Mouse (Mus musculus): ENCODE measurements at regions not wholly inside any gene's neighbourhood (a gene's known extent, or its start where the extent isn't known, plus 50 kb on each side); places are given as distances from the start of the nearest gene placed in this dataset.

DNA sequence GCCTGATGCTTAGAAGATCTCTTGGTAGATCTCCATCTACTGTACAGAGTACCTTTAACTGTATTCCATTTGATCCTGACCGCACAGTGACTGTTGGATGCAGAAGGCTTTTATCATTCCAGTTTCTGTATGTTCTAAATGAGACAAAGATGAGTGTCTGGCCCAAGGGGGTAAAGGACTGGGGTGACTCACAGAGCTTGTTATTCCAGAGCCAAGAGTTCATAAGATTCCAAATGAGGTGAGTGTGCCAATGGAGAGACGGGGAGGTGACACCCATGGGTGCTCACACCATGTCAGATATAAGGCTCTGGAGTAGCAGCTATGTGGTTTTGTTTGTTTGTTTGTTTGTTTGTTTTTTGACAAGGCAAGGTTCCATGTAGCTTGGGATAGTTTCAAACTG lies 54.8 kb upstream of the Lclat1 start:
- H3K27ac ChIP-seq (ENCODE audit: insufficient read depth, low read depth), result no peak overlapping the region
- dilution Hi-C loops (cut with MboI; ENCODE audit: extremely low pct_ligation_motif_present, extremely low pct_unique_long_range_greater_than_20kb, low sequenced_read_pairs), result no loop called here
- H3K4me3 ChIP-seq (replicated peaks in 1 of 3; ENCODE audit: low read depth in 2 of 3, low read length in 2 of 3, poor library complexity in 1 of 3), result no peak overlapping the region

DNA sequence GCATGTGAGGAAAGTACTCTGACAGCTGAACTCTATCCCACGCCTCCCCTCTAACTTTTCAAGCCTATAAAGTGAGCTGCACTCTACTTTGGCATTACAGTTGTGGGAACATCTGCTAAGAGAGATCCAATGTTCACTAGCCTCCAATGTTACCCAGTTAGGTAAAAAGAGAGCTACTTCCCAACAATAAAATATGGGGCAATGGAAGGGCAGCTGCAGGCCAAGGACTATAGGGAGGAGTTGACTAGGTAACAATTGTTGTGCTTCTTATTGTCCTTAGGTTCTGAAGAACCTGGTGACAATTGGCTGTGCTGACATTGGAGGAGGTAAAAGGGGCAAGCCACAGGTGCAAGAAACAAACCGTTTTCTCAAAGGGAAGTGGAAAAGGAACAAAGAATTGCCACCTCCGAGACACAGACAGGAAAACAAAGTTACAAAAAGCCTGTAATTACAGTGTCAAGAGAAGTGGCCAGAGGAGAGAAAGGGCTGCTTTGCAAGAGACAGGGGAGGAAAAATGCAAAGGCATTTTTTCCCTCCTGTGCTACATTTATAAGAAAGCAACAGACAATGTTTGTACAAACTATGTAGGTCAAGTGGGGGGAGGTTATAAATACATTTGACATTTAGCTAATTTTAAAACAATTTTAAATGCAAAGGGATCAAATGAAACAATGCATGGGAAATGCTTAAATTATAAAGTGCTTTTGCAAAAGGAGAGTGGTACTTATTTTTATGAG lies 54.1 kb upstream of the Lclat1 start:
- no peaks in the 10 kb centered on the region for H3K9me3 ChIP-seq (replicated peaks; ENCODE audit: low read length)
- no peaks in the 10 kb centered on the region for H3K27me3 ChIP-seq (replicated peaks)
- no peak overlapping the region for H3K4me2 ChIP-seq (ENCODE audit: insufficient read depth, low read depth, poor library complexity, severe bottlenecking)
- in situ Hi-C loops (cut with MboI; ENCODE audit: low pct_ligation_motif_present, low pct_unique_long_range_greater_than_20kb, low sequenced_read_pairs) (no loop called here), dilution Hi-C loops (cut with MboI; ENCODE audit: extremely low pct_ligation_motif_present, extremely low pct_unique_long_range_greater_than_20kb, low sequenced_read_pairs) (no loop called here)
- H3K4me1 ChIP-seq (ENCODE audit: control insufficient read depth in 1 of 2, insufficient read depth in 2 of 2), result peaks cover 0 to 26% of the 10 kb centered on the region in 2 experiments; a peak in 2 of 4 replicates
- DNase-seq (ENCODE audit: extremely low read depth), result peak; percentile 17
- no peak overlapping the region for H3K4me3 ChIP-seq (replicated peaks in 1 of 3; ENCODE audit: low read depth in 2 of 3, low read length in 2 of 3, poor library complexity in 1 of 3)
- H3K36me3 ChIP-seq (replicated peaks in 1 of 2; ENCODE audit: control insufficient read depth in 1 of 2, insufficient read depth in 1 of 2, low read length in 1 of 2), result no peaks in the 10 kb centered on the region
- H3K27ac ChIP-seq (ENCODE audit: insufficient read depth, low read depth), result no peak overlapping the region
- no peak overlapping the region for H3K9ac ChIP-seq (ENCODE audit: insufficient read depth, low read depth)
- no peaks in the 10 kb centered on the region for H3K79me2 ChIP-seq (replicated peaks; ENCODE audit: control insufficient read depth, extremely low read depth, insufficient read depth, poor library complexity, severe bottlenecking)
- TF ChIP-seq HCFC1 (IDR thresholded peaks at IDR 0.05; ENCODE audit: low read depth, low read length), result no peak
- peak; percentile 75 for TF ChIP-seq EP300 (IDR thresholded peaks at IDR 0.05; ENCODE audit: low read length)

More for the DNA sequence above, 54.8 kb upstream of the Lclat1 start:
- no peak overlapping the region for H3K9ac ChIP-seq (ENCODE audit: insufficient read depth, low read depth)
- no peaks in the 10 kb centered on the region for H3K36me3 ChIP-seq (replicated peaks in 1 of 2; ENCODE audit: control insufficient read depth in 1 of 2, insufficient read depth in 1 of 2, low read length in 1 of 2)
- in situ Hi-C loops (cut with MboI; ENCODE audit: low pct_ligation_motif_present, low pct_unique_long_range_greater_than_20kb, low sequenced_read_pairs), result no loop called here
- no peak overlapping the region for H3K4me2 ChIP-seq (ENCODE audit: insufficient read depth, low read depth, poor library complexity, severe bottlenecking)
- H3K79me2 ChIP-seq (replicated peaks; ENCODE audit: control insufficient read depth, extremely low read depth, insufficient read depth, poor library complexity, severe bottlenecking), result no peaks in the 10 kb centered on the region
- TF ChIP-seq ZMIZ1 (IDR thresholded peaks at IDR 0.05; ENCODE audit: low read depth, low read length), result no peak
- no peak for TF ChIP-seq SMC3 (IDR thresholded peaks at IDR 0.05; ENCODE audit: low read depth, low read length)
- no peak for TF ChIP-seq MAZ (IDR thresholded peaks at IDR 0.05; ENCODE audit: low read depth, low read length)
- TF ChIP-seq EP300 (IDR thresholded peaks at IDR 0.05; ENCODE audit: low read length), result no peak
- TF ChIP-seq POLR2A (IDR thresholded peaks at IDR 0.05; ENCODE audit: low read depth, low read length), result no peak
- no peak for TF ChIP-seq KAT2A (IDR thresholded peaks at IDR 0.05; ENCODE audit: insufficient replicate concordance, low read length)
- TF ChIP-seq POLR2AphosphoS2 (IDR thresholded peaks at IDR 0.05; ENCODE audit: low read depth, low read length), result no peak
- TF ChIP-seq MXI1 (IDR thresholded peaks at IDR 0.05; ENCODE audit: low read depth, low read length), result no peak
- no peak for TF ChIP-seq ELF1 (IDR thresholded peaks at IDR 0.05; ENCODE audit: low read depth, low read length)
- TF ChIP-seq RAD21 (IDR thresholded peaks at IDR 0.05; ENCODE audit: low read depth, low read length), result no peak
- no peak for TF ChIP-seq USF1 (IDR thresholded peaks at IDR 0.05; ENCODE audit: low read depth, low read length)
- no peak for TF ChIP-seq MYC (IDR thresholded peaks at IDR 0.05; ENCODE audit: low read depth, low read length)
- TF ChIP-seq E2F4 (IDR thresholded peaks at IDR 0.05; ENCODE audit: insufficient replicate concordance, low read depth, low read length), result no peak
- no peak for TF ChIP-seq NRF1 (IDR thresholded peaks at IDR 0.05; ENCODE audit: low read depth, low read length)
- TF ChIP-seq USF2 (conservative IDR thresholded peaks at IDR 0.05; ENCODE audit: low read depth, low read length), result no peak
- no peak for TF ChIP-seq CHD1 (IDR thresholded peaks at IDR 0.05; ENCODE audit: low read depth, low read length)
- TF ChIP-seq SIN3A (IDR thresholded peaks at IDR 0.05; ENCODE audit: low read length), result no peak
- TF ChIP-seq PAX5 (IDR thresholded peaks at IDR 0.05; ENCODE audit: low read length), result no peak
- no peaks in the 10 kb centered on the region for H3K9me3 ChIP-seq (replicated peaks; ENCODE audit: low read length)
- H3K27me3 ChIP-seq (replicated peaks), result no peaks in the 10 kb centered on the region
- H3K4me1 ChIP-seq (ENCODE audit: control insufficient read depth in 1 of 2, insufficient read depth in 2 of 2), result peaks cover 0 to 26% of the 10 kb centered on the region in 2 experiments; a peak in 2 of 4 replicates
- DNase-seq (ENCODE audit: extremely low read depth), result no peak
